Mouse (Mus musculus): Measurements from ENCODE around the gene Muc3. TPM values are rescaled to one million over a fixed set of nuclear protein-coding genes. Genes with fewer than 3 reads are reported as not detected.
"Not testable (repeated sequence)": the region's sequence is repeated elsewhere in the genome, so short reads cannot be mapped to it uniquely, and the experiment has no call there.

Muc3 gene
- total RNA-seq (2022): not detected

DNA sequence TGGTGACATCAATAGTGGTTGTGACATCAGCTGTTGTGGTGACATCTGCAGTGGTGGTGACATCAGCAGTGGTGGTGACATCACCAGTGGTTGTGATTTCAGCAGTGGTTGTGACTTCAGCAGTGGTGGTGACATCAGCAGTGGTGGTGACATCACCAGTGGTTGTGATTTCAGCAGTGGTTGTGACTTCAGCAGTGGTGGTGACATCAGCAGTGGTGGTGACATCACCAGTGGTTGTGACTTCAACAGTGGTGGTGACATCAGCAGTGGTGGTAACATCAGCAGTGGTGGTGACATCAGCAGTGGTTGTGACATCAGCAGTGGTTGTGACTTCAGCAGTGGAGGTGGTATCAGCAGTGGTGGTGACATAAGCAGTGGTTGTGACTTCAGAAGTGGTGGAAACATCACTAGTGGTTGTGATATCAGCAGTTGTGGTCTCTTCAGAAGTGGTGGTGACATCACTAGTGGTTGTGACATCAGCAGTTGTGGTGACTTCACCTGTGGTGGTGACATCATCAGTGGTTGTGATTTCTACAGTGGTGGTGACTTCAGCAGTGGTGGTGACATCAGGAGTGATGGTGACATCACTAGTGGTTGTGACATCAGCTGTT is at the start of gene Muc3:
TSS of gene Muc3 (minus strand) at position 51 of the 611 bp plus-strand sequence.
- not testable (repeated sequence) for DNase-seq

DNA sequence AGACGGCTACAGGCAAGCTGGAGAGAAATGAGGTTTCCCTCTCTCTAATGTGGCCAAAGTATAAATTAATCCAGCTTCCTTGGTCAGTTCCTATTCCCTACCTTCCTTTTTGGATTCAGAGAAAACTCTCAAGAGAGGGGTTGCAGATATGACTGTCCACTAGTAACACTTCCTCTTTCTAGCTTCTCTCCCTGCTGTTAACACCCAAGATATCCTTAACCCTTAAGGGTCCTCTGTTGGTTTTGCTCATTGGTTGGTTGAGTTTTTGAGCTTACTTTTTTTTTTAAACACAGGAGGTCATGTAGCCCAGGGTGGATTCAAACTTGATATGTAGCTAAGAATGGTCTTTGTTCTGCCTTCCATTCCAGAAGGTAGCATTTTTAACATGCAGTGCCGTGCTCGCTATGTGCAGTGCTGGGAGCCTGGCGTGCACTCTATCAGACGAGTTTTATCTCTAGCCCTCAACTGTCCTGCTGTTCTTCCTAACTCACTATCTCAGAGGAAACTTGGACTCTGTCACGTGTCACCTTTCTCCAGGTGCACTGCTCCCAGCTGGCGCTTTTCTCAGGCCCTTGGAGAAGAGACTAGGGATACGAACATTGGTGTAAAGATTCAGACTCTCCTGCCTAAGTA is 45.5 kb upstream of the Muc3 start:
- no peak for DNase-seq

DNA sequence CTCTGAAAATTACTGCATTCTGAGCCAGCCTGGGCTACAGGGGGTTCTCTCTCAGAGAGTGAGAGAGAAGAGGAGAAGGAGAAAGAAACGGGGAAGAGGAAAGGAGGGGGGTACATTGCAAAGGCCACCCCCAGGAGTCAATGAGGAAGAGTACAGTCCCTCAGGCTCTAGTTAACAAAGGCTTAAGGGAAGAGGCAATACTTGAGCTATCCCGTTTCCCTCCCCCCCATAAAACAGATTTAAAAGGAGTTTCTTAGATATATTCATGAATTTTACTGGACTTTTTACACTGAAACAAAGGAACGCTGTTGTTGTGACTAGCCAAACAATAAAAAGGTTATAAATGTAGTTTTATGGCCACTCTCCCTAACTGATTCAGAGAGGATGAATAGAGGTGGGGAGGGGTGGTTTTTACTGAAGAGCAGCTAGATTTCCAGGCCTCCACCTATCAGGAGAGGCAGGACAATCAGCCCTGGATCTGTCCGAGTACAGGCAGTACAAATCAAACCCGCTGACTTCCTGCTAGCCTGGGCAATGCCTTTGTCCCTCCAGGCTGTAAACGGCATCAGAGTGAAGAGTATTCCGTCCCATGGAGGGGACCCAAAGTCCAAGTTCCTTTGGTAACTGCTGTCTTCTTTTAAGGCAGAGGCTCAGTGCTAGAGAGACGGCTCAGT is 44.3 kb upstream of the Muc3 start:
- DNase-seq: no peak

DNA sequence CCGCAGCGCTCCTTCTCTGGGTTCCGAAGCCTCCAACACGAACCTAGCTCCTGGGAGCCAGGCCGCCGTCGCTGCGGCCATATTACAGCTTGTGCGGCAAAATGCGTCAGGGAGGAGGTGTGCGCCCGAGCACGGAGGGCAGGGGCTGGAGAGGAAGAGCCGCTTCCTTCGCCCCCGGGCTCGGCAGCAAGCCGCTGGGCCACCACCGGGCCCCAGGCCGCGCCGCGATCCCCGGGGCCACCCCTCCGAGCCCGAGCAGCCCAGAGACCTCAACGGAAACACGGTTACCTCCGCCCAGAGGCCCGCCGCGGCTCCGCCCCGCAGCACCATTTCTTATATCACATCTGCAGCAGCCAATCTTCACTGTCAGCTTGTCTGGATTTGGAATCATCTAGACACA is 40.2 kb upstream of the Muc3 start:
- no peak for DNase-seq

DNA sequence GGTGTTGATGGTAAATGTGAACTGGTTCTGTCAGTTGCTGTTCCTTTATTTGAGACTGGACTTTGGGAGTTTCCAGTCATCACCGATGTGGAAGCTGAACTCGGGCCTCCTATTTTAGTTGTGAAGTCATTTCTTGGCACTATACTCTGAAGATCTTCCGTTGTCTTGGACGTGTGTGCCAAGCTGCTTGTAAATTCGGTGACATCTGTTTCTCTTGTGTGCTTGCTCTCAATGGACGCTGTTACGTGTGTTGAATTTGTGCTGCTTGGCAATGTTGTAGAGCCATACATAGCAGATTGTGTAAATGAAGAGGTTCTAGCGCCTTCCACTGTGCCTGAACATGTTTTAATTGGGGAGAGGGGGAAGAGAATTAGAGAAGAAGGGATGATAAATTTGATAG is 36.2 kb upstream of the Muc3 start:
- no peak for DNase-seq

DNA sequence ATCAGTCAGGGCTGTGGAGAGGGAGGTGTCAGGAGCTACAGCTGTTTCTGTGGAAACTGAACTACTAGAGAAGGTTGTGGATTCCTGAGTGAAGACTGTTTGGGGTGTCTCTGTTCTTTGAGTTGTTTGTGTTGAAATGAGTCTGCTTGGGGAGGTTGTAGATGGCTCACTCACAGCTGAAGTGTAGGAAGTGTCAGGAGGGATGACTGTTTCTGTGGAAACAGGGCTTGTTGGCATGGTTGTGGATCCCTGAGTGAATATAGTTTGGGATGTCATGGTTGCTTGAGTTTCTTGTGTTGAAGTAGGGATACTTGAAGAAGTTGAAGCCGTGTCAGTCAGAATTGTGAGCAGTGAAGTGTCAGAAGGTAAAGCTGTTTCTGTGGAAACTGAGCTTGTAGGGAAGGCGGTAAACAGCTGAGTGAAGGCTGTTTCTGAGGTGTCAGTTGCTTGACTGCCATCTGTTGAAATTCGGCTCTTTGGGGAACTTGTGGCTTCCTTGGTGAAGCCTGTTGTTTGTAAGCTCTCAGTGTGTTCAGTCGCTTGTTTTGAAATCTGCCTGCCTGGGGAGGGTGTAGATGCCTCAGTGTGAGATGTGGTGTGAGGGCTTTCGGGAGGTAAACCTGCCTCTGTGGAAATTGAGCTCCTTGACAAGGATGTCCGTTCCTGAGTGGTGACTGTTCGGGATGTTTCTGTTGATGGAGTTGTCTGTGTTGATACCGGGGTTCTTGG is 30.7 kb upstream of the Muc3 start:
- no peak for DNase-seq

DNA sequence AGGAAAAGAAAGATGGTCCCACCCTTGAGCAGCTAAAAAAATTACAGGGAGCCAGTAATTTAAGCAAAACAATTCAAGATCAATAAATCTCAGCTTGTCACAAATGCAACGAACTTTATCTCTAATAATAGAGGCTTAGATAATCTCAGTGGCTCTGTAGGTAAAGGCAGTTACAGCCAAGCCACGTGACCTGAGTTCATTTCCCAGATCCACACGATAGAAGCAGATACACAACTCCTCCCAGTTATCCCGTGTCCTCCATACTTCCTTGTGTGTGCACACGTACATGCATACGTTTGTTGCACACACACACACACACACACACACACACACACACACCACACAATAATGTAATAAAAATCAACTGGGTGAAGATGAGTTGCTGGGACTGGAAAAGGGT is 24.8 kb upstream of the Muc3 start:
- DNase-seq: no peak

DNA sequence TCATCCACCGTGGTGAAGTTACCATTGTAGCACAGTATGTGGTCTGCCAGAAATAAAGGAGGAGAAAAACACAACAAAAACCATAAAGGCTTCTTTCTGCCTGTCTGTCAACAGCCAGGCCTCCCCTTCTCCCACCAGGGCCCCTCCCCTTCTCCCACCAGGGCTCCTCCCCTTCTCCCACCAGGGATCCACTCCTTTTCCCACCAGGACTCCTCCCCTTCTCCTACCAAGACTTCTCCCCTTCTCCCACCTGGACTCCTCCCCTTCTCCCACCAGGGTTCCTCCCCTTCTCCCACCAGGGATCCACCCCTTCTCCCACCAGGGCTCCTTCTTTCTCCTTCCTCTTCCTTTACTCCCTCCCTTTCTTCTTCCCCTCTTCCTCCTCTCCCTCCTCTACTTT is 23.5 kb upstream of the Muc3 start:
- DNase-seq: no peak

DNA sequence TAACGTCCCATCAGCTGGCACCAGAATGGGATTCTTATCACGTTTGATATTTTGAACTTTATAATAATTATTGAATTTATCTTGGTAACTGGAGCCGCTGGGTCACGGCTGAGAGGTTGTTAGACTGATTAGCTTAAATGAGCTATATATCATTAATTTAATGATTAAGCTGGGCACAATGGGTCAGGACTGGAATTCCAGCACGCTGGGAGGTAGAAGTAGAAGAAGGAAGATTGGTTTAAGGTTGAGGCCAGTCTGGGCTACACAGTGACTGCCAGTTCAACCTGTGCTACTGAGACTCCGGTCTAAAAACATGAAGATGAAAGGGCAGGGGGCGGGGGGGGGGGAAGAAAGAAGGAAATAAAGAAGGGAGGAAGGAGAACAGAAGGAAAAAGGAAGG is 22.4 kb upstream of the Muc3 start:
- DNase-seq: no peak

DNA sequence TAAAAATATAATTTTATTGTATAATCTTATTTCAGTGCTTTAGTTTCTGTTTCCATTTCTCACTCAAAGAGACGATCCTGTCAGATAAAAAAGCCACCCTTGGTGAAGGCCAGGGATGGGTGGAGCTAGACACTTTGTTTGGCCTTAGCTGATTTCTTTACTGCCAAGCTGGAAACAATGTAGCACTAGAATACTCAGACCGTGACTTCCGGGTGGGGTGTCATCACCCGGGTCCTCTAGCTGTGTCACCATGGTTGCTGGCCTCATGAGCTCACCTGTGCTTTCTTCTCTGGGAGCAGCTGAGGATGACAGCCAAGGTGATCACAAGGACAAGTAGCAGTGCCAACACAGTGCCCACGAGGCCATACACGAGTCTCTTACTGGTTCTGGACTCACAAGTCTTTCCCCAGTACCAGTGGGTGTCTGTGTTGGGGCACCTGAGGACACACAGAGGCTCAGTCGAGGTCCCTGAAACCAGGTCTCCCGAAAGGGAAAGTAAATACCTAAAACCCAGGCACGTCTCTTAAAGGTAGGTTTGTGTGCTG is 21.8 kb upstream of the Muc3 start:
- DNase-seq: no peak

DNA sequence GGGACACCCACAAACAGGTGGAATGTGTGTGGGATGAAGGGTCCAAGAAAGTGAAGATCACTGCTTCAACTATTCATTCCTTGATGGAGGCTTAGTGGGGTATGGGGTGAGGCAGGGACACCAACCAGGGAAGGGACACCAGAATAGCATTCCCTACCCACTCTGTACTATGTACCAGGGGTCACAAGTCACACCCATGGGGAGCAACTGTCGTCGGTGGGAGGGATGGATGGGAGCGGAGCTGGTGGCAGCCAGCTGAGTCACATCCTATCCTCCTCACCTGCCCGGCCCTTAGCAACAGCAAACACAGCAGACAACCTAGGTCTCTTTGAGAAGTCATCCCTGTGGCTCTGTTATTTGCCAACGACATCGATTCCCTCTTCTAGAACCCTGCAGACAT is 18.4 kb upstream of the Muc3 start:
- no peak for DNase-seq

DNA sequence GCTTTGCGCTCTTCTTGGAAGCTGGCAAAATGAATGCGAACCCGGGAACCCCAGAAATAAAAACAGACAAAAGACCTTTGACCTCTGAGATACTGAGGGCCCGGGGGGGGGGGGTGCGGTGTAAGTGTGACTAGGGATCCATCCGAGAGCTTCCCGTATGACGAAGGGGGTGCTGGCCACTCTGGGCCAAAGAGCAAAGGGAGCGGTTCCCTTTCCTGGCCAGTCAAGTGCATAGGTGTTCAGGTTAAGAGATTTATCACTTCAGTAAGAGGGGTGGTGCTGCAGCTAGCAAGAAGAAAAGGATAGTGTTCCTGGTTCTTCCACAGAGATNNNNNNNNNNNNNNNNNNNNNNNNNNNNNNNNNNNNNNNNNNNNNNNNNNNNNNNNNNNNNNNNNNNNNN is 16.9 kb upstream of the Muc3 start:
- no peak for DNase-seq

DNA sequence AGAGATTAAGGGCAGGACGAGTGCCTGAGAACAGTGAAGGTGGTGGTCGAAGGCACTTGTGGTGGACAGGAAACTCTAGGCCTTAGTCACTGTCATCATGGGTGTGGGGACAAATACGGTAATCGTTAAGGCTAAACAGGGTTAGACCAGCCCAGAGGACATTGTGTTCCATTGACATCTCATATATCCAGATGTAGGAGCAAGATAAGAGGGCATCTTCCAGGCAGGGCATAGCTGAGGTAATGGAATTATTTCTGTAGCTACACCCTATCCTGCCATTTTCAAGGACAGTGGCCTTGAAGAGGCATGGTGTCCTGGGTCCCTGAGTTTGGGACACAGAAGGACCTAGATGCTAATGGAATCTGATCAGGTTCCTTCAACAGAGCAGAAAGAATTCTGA is 12.7 kb upstream of the Muc3 start:
- DNase-seq: no peak

DNA sequence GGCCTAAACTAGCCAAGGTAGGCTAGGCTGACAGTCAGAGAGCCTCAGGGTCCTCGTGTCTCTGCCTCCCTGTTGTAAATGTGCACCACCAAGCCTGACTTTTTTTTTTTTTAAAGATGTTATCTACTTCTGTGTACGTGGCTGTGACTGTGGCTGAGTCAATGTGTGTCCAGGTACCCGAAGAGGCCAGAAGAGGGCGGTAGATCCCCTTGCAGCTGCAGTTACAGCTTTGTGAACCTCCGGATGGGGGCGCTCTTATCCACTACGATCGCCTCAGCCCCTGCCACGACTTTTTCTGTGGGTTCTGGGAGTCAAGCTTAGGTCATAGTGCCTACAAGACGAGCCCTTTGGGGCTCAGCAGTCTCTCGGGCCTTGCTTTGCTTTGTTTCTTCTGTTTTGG is 10.3 kb upstream of the Muc3 start:
- no peak for DNase-seq

DNA sequence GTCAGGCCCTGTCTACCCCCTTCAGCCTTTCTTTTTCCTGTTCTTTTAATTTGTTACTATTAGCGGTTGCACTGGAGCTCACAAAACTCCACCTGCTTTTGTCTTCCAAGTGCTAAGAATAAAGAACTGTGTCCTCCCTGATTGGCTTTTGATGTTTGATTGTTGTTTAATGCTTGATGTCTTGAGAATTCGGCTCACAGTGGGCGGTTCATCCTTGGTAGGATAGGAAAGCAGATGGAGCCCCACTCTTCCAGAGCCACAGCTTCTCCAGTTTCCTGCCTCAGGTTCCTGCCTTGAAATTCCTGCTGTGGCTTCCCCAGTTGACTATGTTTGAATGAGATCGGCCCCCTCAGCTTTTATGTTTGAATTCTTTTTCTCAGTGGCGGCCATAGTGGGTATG is 4.2 kb upstream of the Muc3 start:
- DNase-seq: no peak

DNA sequence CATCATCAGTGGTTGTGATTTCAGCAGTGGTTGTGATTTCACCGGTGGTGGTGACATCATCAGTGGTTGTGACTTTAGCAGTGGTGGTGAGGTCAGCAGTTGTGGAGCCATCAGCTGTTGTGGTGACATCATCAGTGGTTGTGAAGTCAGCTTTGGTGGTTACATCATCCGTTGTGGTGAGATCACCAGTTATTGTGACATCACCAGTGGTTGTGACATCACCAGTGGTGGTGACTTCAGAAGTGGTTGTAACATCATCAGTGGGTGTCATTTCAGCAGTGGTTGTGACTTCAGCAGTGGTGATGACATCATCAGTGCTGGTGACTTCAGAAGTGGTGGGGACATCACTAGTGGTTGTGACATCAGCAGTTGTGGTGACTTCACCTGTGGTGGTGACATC is 3.5 kb upstream of the Muc3 start:
- no peak for DNase-seq

DNA sequence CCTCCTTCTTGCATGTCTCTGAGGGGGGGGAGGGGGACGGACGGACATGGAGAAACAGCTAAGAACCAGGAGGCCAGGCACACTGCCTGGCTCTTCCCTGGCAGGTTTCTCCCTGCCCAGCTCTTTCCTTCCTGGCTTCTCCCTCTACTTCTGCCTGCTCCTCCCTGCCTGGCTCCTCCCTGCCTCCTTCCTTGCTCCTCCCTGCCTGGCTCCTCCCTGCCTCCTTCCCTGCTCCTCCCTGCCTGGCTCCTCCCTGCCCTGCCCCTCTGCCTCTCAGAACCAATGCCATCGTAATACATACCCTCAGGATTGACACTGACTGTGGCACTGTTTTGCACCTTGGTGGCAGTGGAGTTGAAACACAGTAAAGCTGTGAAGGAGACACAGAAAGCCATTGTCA is 8.3 kb downstream of the Muc3 start:
- no peak for DNase-seq

DNA sequence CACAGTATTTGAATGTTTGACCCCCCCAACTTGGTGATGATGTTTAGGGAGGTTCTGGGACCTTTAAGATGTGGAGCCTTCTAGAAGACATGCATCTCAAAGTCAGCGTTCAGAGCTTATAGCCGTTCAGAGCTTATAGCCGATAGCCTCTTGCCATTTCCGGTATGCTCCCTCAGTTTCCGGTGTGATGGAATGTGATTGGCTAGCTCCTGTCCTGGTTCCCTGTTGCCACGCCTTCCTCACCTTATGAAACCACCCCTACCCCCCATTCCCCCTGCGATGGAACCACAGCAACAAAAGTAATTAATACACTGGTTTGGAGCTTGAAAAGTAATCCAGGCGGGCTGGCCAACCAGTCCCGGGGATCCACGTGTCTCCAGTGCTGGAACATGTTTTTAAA is 10.1 kb downstream of the Muc3 start:
- no peak for DNase-seq

DNA sequence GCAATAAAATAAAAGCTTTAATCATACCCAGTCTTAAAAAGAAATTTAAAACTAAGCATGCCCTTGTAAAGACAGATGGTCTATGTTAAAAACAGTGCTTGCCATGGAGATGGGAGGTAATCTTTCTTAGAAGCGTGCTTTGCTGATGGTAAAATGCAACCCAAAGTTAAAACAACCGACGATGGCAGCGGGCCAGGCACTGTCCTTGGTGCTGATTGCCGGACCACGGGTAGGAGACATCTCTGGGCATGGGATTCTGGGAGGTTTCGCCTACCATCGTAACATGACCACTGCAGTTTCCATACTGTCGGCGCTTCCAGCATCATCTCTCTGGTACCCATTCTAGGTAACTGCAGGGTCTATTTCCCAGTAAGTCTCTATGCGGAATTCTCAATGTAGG is 14.2 kb downstream of the Muc3 start:
- DNase-seq: no peak

DNA sequence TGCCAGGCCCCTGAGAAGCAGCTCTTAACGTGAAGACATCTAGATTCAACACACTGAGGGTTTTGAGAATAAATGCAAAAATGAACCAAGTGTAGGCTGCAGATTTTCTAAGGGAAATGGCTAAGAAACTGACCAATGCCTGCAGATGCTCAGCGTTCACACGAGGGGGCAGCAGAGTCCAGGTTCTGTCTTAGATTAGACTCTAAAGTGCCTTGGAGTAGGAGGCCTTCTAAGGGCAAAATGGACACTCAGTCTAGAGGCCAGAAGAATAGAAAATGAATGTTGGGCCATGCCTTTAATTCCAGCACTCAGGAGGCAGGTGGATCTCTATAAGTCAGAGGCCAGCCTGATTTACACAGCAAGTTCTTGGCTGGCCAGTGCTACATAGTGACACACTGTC is 17.6 kb downstream of the Muc3 start:
- no peak for DNase-seq

DNA sequence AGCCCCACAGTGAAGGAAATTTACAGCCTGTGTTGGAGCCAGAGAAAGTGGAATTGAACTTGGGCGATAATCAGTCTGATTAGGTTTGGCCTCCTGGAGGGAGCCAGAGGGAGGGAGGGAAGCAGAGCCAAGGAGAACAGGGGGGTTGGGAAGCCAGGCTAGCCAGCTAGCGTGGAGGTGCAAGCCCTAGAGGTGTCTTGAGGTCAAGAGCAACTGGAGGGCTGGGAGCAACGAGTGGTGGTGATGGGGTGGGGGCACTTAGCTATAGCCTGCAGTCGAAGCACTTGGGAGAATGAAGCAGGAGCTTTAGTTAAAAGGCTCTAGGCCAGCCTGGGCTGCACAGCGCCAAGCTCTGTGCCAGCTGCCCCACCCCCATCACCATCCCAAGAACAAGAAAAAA is 19.8 kb downstream of the Muc3 start:
- no peak for DNase-seq

DNA sequence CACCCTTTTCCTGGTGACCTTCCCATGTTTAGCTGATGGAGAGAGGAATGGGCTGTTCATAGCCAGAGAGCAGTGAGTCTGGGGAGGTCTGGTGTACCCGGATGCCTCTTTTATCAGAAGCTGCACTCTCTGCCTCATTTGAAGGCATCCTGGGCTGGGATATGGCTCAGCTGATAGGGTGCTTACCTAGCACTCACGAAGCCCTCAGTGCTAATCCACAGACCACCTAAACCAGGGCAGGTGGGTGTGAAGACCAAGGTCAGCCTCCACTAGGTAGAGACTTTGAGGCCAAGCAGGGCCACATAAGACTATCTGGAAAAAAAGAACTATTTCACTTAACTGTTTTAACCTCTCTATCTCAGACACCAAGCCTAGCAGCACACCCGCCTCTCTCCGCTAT is 25.6 kb downstream of the Muc3 start:
- no peak for DNase-seq

DNA sequence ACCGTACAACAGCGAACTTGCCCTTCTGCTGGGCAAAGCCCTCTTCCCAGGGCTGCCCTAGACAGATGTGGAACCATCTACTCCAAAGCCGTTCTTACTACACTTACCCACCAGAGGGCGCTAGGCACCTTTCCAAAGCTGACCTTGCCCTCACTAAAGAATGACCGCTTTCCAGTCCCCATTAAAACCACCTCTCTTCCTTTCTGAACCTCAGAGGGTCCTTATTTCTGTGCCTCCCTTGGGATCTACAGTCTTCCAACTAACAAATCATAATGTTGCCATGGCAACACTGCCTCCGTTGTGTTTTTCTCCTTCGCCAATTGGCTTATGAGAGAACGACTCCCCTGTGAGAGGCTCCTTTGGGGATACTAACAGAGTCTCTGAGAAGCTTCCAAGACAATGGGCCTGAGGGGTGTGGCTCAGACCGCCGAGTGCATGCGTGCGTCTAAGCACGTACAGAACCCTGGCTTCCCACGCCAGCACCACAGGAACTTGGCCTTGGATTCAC is 26.4 kb downstream of the Muc3 start:
- DNase-seq: no peak
